Mouse (Mus musculus) left cerebral cortex, adult 2 months (tissue): Measurements from ENCODE around the gene Ube2o. TPM values are rescaled to one million over a fixed set of nuclear protein-coding genes. Genes with fewer than 3 reads are reported as not detected.
A peak's percentile ranks its signal among the peaks of the same experiment; 100 is the strongest.

Experiments used
- DNase-seq, 2 experiments: peaks; one replicate each; pipeline ENCODE4 v3.0.0; 2021 to 2022; ENCODE audit warnings: low spot score in 2 of 2, mixed read lengths in 1 of 2; ENCODE audit errors: extremely low spot score in 1 of 2
- H3K27ac ChIP-seq: fragments of 200-600 bp; 2 replicates; pipeline ENCODE4 v1.8.1; 2022
- H3K4me3 ChIP-seq: fragments of 200-600 bp; 2 replicates; pipeline ENCODE4 v1.8.1; 2022
- CTCF ChIP-seq: fragments of 200-600 bp; IDR thresholded peaks from 2 replicates; pipeline ENCODE4 v1.8.1; 2022; ENCODE audit warnings: antibody characterized with exemption, mild to moderate bottlenecking, moderate library complexity
- intact Hi-C: fragments of 180-260 bp; cut with DNase I; formaldehyde crosslinking; loops from one replicate; pipeline ENCODE4 v1.15.1; 2025
- total RNA-seq, 2 experiments: library from RNA; stranded (reverse); gene quantifications; 2 replicates each; pipeline ENCODE4 v1.2.3; 2021

Ube2o gene
- total RNA-seq, 2 experiments from 2014 or later, result 123 to 125 TPM

DNA sequence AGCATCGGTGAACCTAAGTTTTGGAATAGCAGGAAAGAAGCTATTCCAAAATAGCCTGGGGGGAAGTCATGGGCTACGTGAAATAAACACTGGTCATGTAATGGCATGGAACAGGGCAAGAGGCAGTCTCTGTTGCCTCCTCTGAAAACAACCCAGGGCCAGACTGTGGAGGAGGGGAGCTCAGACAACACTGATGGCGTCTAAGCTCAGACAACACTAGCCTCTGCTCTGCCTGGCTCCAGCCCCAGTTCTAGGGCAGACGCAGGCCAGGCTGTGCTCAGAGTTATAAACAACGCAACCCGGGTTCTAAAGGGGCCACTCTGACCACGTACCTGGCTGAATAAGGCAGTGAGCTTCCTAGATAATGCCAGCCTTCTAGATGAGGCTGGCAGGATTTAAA lies 30.5 kb downstream of the Ube2o start:
- Histone ChIP-seq H3K4me3 (no peak overlapping the region), H3K27ac (no peak overlapping the region)
- intact Hi-C loops, result no loop called here
- DNase-seq, result no peak
- no peak for TF ChIP-seq CTCF

- Histone ChIP-seq H3K4me3 (no peak overlapping the region), H3K27ac (no peak overlapping the region)
- no peak for DNase-seq
- intact Hi-C loops, result no loop called here
- no peak for TF ChIP-seq CTCF
These were observed 31.8 kb downstream of the Ube2o start for GRCm38 (mm10) chr11:116549273-116550038.

DNA sequence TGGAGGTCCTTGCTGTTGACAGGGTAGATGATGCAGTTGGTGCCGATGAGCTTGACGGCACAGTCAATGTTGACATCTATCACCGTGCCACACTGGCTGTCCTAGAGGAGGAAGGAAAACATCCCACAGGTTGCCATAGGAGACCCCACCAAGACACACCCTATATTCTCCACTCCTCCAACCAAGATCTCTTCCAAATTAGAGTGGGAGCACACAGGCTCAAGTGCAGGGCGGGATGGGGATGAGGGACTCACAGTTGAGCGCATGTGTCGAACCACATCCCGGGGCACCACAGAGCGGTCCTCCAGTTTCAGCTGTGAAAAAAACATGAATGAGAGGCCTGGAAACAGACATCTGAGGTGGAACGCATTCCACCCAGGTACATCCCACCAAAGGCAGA lies 32.5 kb downstream of the Ube2o start:
- TF ChIP-seq CTCF, result no peak
- H3K4me3 ChIP-seq, result no peak overlapping the region
- no peak for DNase-seq
- no peak overlapping the region for H3K27ac ChIP-seq
- intact Hi-C loops, result no loop called here

GRCm38 (mm10) chr11:116547296-116548060 lies 33.8 kb downstream of the Ube2o start:
- intact Hi-C loops, result no loop called here
- no peak for DNase-seq
- Histone ChIP-seq H3K4me3 (no peak overlapping the region), H3K27ac (no peak overlapping the region)
- TF ChIP-seq CTCF, result no peak

- Histone ChIP-seq H3K27ac (no peak overlapping the region), H3K4me3 (no peak overlapping the region)
- TF ChIP-seq CTCF, result peak; percentile 78
- intact Hi-C loops, result no loop called here
- peak; percentile 44 to 55 for DNase-seq
These were observed 38.1 kb downstream of the Ube2o start for GRCm38 (mm10) chr11:116543110-116543509.

GRCm38 (mm10) chr11:116541183-116541582 lies 40.1 kb downstream of the Ube2o start:
- H3K27ac ChIP-seq, result peak overlapping the region; percentile 28; the same call in 1 of the 2 replicates
- H3K4me3 ChIP-seq, result no peak overlapping the region
- no peak for DNase-seq
- intact Hi-C loops, result no loop called here
- TF ChIP-seq CTCF, result no peak

DNA sequence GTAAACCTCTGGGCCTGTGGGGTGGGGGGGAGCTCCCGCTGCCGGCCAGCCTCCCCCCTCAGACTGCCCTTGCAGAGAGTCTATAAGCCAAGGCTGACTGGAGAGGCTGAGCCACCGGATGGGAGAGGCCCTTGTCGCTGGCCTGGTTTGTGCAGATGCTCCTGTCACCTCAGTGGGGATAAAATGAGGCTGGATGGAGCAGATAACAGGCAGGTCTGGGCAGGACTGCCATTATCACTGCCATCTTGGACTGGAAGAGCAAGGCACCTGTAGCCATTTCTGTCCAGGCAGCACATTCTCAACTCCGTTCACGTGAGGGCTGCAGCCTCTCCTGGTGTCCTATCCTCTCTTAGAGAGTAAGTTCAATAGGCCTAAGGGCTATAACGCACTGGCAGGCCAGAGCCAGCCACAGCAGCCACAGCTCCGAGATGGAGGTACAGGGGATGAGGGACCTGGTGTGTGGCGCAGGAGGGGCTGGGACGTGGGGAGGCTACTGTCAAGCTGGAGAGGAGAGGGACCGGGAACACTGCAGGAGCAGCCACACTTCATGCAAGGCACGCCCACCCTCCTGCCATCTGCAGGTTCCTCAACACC lies 43.0 kb downstream of the Ube2o start:
- Histone ChIP-seq H3K27ac (no peak overlapping the region), H3K4me3 (no peak overlapping the region)
- intact Hi-C loops, result no loop called here
- DNase-seq, result peak in 1 of 2 experiments; percentile 7
- TF ChIP-seq CTCF, result no peak

DNA sequence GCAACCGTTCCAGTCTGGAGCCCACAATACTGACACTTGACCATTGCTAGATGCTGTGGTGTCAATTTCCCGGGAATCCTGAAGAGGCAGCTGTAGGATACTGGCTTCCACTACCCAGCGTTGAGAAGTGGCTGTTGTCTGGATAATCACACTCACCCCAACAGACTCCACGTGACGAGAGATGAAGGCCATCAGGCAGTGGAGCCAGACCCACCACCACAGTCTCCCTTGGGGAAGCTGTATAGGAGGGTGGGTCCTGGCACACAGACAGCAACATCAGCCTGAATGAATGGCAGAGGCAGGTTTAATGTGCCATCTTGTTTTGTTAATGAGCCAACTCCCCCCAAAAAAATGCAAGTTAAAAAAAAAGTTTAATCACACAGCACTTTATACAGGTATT lies 43.9 kb downstream of the Ube2o start:
- TF ChIP-seq CTCF, result no peak
- peak in 1 of 2 experiments; percentile 5 for DNase-seq
- H3K27ac ChIP-seq, result no peak overlapping the region
- H3K4me3 ChIP-seq, result no peak overlapping the region
- intact Hi-C loops, result no loop called here

DNA sequence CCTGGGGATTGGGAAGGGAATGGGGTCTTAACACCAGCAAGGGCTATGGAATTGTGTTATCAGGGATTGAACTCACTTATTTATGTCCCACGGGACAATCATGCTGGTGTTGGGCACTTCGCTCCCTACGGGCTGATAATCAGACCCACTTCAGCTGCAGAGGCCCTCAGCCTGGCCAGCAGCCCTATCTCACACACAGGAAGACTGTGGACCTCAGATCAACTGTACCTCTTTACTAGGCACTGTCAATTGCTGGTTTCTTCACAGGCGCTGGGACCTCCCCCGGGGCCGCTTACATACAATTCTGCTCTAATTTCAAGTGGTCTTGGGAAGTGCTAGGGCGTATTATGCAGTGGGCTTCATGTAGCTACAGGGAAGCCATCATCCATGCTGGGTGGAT lies 44.6 kb downstream of the Ube2o start:
- intact Hi-C loops, result no loop called here
- no peak for TF ChIP-seq CTCF
- no peak overlapping the region for H3K4me3 ChIP-seq
- peak in 1 of 2 experiments; percentile 7 for DNase-seq
- no peak overlapping the region for H3K27ac ChIP-seq

- intact Hi-C loops, result loop anchor here (1.0 kb wide), 1 partner anchor 33 kb away; no protein-coding TSS in a partner anchor
- Histone ChIP-seq H3K4me3 (peak overlapping the region; percentile 48), H3K27ac (no peak overlapping the region)
- peak; percentile 78 for TF ChIP-seq CTCF
- peak; percentile 65 to 72 for DNase-seq
These were observed 46.9 kb downstream of the Ube2o start for GRCm38 (mm10) chr11:116534154-116534865.

DNA sequence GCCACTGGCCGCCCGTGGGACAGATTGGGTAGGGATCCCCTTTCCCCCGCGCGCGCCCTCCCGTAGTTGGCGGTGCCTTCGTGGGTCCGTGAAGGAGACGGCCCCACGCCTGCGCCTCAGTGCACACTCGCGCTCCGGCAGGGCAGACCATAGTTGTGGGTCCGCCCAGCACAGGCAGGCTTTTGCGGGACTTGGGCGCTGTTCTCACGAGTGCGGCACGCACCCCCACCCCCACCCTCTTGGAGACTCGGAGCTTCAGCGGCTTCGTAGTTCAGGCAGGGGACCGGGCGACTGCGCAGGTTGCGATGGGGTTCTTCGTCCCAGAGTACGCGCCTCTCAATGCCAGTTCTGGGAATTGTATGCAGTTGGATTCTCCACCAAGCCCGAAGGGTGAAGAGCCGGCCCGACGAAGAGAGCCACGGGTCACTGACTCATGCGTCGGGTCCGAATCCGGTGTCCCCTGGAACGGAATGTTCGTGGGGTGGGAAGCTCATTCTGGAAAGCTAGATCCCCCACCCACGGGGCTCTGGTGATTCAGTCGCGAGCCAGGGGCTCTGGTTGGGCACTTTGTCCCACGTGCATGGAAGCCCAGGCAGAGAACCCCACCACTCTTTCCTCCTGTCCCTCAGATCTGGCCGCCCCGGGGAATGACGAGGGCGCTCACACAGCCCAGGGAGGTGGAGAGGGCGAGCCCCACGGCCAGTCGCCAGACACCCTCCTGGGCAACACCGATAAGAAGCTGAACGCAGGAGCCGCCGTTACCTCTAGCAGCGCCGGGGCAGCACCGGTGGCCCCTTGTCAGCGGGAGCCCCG lies 47.7 kb downstream of the Ube2o start:
- peak in 1 of 2 experiments; percentile 17 for DNase-seq
- no peak for TF ChIP-seq CTCF
- intact Hi-C loops, result loop anchor here (1.0 to 2.0 kb wide), 2 partner anchors 32 to 43 kb away; no protein-coding TSS in a partner anchor
- H3K4me3 ChIP-seq, result peak overlapping the region; percentile 48
- no peak overlapping the region for H3K27ac ChIP-seq
